Mouse (Mus musculus) MEL (cell line): ENCODE data around the gene Cldn10.

ENCODE experiments used
- CHD2 ChIP-seq: IDR thresholded peaks from 2 replicates; pipeline ENCODE4 v1.6.1; 2011; ENCODE audit warnings: low read length, improper control_type of control experiment
- CTCF ChIP-seq, 3 experiments: IDR thresholded peaks in 2 of 3; conservative IDR thresholded peaks in 1 of 3; 2 replicates each; pipeline ENCODE4 v1.5.1; 2011 to 2012; ENCODE audit warnings: low read length in 3 of 3, low read depth in 2 of 3, mild to moderate bottlenecking in 2 of 3, improper control_type of control experiment in 1 of 3, inconsistent platforms in 1 of 3, mixed read lengths in 1 of 3, moderate library complexity in 1 of 3; ENCODE audit not compliant: control insufficient read depth in 1 of 3, insufficient read depth in 1 of 3, poor library complexity in 1 of 3, severe bottlenecking in 1 of 3
- EP300 ChIP-seq, 2 experiments: IDR thresholded peaks; 2 replicates each; pipeline ENCODE4 v1.6.1; 2011; ENCODE audit warnings: improper control_type of control experiment in 2 of 2, low read length in 2 of 2, low read depth in 1 of 2, mild to moderate bottlenecking in 1 of 2
- GATA1 ChIP-seq: IDR thresholded peaks from 2 replicates; pipeline ENCODE4 v1.6.1; 2011; ENCODE audit warnings: low read depth, low read length, improper control_type of control experiment
- HCFC1 ChIP-seq: IDR thresholded peaks from 2 replicates; pipeline ENCODE4 v1.6.1; 2012; ENCODE audit warnings: low read depth, mild to moderate bottlenecking, inconsistent platforms, low read length, improper control_type of control experiment, moderate library complexity
- MAX ChIP-seq: IDR thresholded peaks from 2 replicates; pipeline ENCODE4 v1.6.1; 2011; ENCODE audit warnings: low read length, improper control_type of control experiment
- MYC ChIP-seq: IDR thresholded peaks from 2 replicates; pipeline ENCODE4 v1.6.1; 2011; ENCODE audit warnings: low read depth, mild to moderate bottlenecking, low read length, improper control_type of control experiment, moderate library complexity
- POLR2AphosphoS5 ChIP-seq: IDR thresholded peaks from 2 replicates; pipeline ENCODE4 v1.6.1; 2012; ENCODE audit warnings: low read depth, borderline replicate concordance, mild to moderate bottlenecking, inconsistent platforms, low read length, moderate library complexity, mixed read lengths
- TAL1 ChIP-seq: IDR thresholded peaks from 2 replicates; pipeline ENCODE4 v1.6.1; 2012; ENCODE audit warnings: mild to moderate bottlenecking, inconsistent platforms, low read length, moderate library complexity, mixed read lengths
- ZMIZ1 ChIP-seq: IDR thresholded peaks from 2 replicates; pipeline ENCODE4 v1.6.1; 2012; ENCODE audit warnings: low read depth, mild to moderate bottlenecking, inconsistent platforms, low read length, improper control_type of control experiment, moderate library complexity

DNA sequence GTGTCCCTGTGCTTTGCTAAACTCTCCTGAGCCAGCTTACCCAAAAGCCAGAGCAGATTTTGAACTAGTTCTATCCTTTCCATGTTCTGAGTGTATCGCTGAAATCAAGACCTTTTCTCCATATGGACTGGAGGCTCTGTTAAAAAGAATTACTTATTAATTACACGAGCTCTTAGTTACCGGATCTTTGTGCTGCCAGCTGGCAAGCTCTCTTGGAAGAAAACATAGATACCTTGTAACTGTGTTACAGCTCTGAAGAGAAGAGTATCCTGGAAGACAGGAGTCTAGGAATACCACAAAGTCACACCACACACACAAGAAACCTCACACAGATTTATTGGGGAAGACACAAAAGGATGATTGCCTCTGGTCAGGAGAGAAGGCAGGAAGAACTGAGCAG is 31.1 kb upstream of the Cldn10 start:
- TF ChIP-seq EP300 (IDR thresholded peaks at IDR 0.05; ENCODE audit: low read depth in 1 of 2, low read length in 2 of 2) = no peak
- no peak for TF ChIP-seq TAL1
- no peak for TF ChIP-seq POLR2AphosphoS5
- TF ChIP-seq HCFC1 = no peak
- no peak for TF ChIP-seq ZMIZ1
- TF ChIP-seq CTCF (IDR thresholded peaks at IDR 0.05 in 2 of 3, conservative IDR thresholded peaks at IDR 0.05 in 1 of 3; ENCODE audit: control insufficient read depth in 1 of 3, insufficient read depth in 1 of 3, low read depth in 2 of 3, low read length in 3 of 3, poor library complexity in 1 of 3, severe bottlenecking in 1 of 3) = no peak
- no peak for TF ChIP-seq MAX
- TF ChIP-seq CHD2 = no peak
- no peak for TF ChIP-seq MYC
- TF ChIP-seq GATA1 = no peak
